Mouse (Mus musculus): ENCODE data around the gene Cd244a. TPM values are rescaled to one million over a fixed set of nuclear protein-coding genes. Genes with fewer than 3 reads are reported as not detected.

Gene Cd244a
- polyA plus RNA-seq, 2 experiments: 0.03 to 0.39 TPM

GRCm38 (mm10) chr1:171610781-171611180 is 51.8 kb downstream of the Cd244a start:
- 40% methylated on average over 1 of the region's 1 CpGs for WGBS
- no peaks in the 10 kb centered on the region for H3K36me3 ChIP-seq (ENCODE audit: control insufficient read depth, insufficient read depth, low read length)
- DNase-seq (ENCODE audit: low spot score) (no peak), ATAC-seq (ENCODE audit: low FRiP score, low read depth) (no peak)
- no peak overlapping the region for H3K27ac ChIP-seq (replicated peaks; ENCODE audit: low read depth, low read length)
- no peak overlapping the region for H3K4me2 ChIP-seq (replicated peaks; ENCODE audit: low read depth, low read length, severe bottlenecking)
- H3K4me3 ChIP-seq (replicated peaks; ENCODE audit: low read length): no peak overlapping the region
- no peaks in the 10 kb centered on the region for H3K27me3 ChIP-seq (ENCODE audit: control insufficient read depth, insufficient read depth, low read length)
- no peak overlapping the region for H3K9ac ChIP-seq (ENCODE audit: low read depth, low read length, severe bottlenecking)
- H3K9me3 ChIP-seq (ENCODE audit: control insufficient read depth, low read length): no peaks in the 10 kb centered on the region
- TF ChIP-seq POLR2A (IDR thresholded peaks at IDR 0.05; ENCODE audit: borderline replicate concordance, extremely low read depth, insufficient read depth, insufficient read length): no peak
- H3K4me1 ChIP-seq (ENCODE audit: control insufficient read depth, insufficient read depth, low read length): no peaks in the 10 kb centered on the region

DNA sequence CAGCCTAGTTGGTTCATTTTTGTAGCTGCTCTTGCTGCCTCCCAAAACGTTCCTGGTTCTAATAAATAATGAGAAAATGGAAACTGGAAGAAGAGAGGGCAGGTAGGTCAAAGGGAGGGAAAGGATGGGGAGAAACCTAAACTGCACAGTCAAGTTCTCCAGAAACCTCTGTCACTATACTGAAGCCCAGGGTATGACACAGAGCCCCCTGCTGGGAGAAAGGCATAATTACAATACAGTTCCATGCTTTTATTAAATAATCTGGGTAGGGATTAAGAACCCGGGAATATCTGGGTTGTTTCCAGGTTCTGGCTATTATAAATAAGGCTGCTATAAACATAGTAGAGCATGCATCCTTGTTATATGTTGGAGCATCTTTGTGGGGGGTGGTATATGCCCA is 55.0 kb downstream of the Cd244a start:
- TF ChIP-seq POLR2A (IDR thresholded peaks at IDR 0.05; ENCODE audit: borderline replicate concordance, extremely low read depth, insufficient read depth, insufficient read length): no peak
- peak; percentile 8 for DNase-seq (ENCODE audit: low spot score)

DNA sequence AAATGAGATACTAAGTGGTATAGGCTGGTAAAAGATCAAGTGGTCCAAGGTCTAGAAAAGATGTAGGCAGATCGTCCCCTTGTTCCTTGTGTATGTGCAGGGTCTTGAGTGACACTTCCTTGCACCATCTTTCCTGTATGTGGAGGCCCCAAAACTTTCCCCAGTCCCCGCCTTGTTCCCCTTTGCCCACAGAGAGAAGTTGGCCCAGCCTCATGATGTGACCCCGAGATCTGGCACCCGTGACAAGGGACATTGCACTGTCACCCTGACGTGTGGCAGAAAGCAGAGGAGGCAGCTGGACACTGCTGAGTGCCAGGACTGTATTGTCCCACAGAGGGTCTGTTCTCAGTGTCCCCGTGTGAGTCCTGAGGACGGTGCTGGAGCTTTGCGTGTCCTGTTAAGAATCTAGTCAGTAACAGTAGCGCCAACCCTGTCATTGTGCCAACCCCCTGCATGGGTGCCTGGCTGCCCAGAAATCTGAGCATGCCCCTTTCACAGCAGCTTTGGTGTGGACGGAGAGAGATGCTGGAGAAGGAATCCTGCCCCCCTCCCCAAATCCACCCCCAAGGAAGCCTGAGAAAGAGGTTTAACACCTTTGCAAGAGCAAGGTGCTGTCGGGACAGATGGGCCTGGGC is 58.0 kb downstream of the Cd244a start:
- ATAC-seq (ENCODE audit: low FRiP score, low read depth): no peak
- Histone ChIP-seq H3K4me1 (ENCODE audit: control insufficient read depth, insufficient read depth, low read length) (no peaks in the 10 kb centered on the region), H3K4me3 (replicated peaks; ENCODE audit: low read length) (no peak overlapping the region), H3K27me3 (ENCODE audit: control insufficient read depth, insufficient read depth, low read length) (no peaks in the 10 kb centered on the region), H3K27ac (replicated peaks; ENCODE audit: low read depth, low read length) (no peak overlapping the region), H3K9me3 (ENCODE audit: control insufficient read depth, low read length) (no peaks in the 10 kb centered on the region), H3K36me3 (ENCODE audit: control insufficient read depth, insufficient read depth, low read length) (no peaks in the 10 kb centered on the region), H3K9ac (ENCODE audit: low read depth, low read length, severe bottlenecking) (no peak overlapping the region), H3K4me2 (replicated peaks; ENCODE audit: low read depth, low read length, severe bottlenecking) (no peak overlapping the region)
- no peak for TF ChIP-seq POLR2A (IDR thresholded peaks at IDR 0.05; ENCODE audit: borderline replicate concordance, extremely low read depth, insufficient read depth, insufficient read length)
- WGBS: 78% methylated on average over 11 of the region's 11 CpGs
- DNase-seq (ENCODE audit: low spot score): no peak

More for the DNA sequence above, 55.0 kb downstream of the Cd244a start:
- no peak for ATAC-seq (ENCODE audit: low FRiP score, low read depth)
- H3K9me3 ChIP-seq (ENCODE audit: control insufficient read depth, low read length): no peaks in the 10 kb centered on the region
- H3K27me3 ChIP-seq (ENCODE audit: control insufficient read depth, insufficient read depth, low read length): no peaks in the 10 kb centered on the region
- 35% methylated on average over 2 of the region's 2 CpGs for WGBS
- H3K9ac ChIP-seq (ENCODE audit: low read depth, low read length, severe bottlenecking): no peak overlapping the region
- H3K36me3 ChIP-seq (ENCODE audit: control insufficient read depth, insufficient read depth, low read length): no peaks in the 10 kb centered on the region
- H3K4me1 ChIP-seq (ENCODE audit: control insufficient read depth, insufficient read depth, low read length): no peaks in the 10 kb centered on the region
- H3K27ac ChIP-seq (replicated peaks; ENCODE audit: low read depth, low read length): no peak overlapping the region
- no peak overlapping the region for H3K4me3 ChIP-seq (replicated peaks; ENCODE audit: low read length)
- H3K4me2 ChIP-seq (replicated peaks; ENCODE audit: low read depth, low read length, severe bottlenecking): no peak overlapping the region

DNA sequence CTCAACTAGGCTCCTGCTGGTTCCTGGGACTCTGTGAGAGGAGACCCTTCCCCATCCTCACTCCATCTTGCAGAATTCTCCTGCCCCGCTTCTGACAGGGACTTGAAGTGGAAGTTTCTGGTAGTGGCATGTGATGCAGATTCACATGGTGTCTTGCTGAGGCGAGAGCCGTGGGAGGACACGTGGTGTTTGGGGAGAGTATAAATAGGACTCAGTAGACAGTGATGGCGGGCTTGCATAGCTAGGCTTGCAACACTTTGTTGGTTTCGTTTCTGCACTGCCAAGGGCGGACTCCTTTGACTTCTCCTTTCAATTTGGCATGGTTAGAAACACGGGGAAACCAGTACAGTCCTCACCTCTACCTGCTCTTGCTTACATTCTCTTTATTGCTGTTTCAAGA is 60.0 kb downstream of the Cd244a start:
- no peak for ATAC-seq (ENCODE audit: low FRiP score, low read depth)

GRCm38 (mm10) chr1:171619645-171620044 is 60.7 kb downstream of the Cd244a start:
- no peak for ATAC-seq (ENCODE audit: low FRiP score, low read depth)
- no peaks in the 10 kb centered on the region for H3K27me3 ChIP-seq (ENCODE audit: control insufficient read depth, insufficient read depth, low read length)
- no peaks in the 10 kb centered on the region for H3K4me1 ChIP-seq (ENCODE audit: control insufficient read depth, insufficient read depth, low read length)
- H3K9ac ChIP-seq (ENCODE audit: low read depth, low read length, severe bottlenecking): no peak overlapping the region
- no peak overlapping the region for H3K4me3 ChIP-seq (replicated peaks; ENCODE audit: low read length)
- H3K27ac ChIP-seq (replicated peaks; ENCODE audit: low read depth, low read length): no peak overlapping the region
- H3K9me3 ChIP-seq (ENCODE audit: control insufficient read depth, low read length): no peaks in the 10 kb centered on the region
- WGBS: 80% methylated on average over 3 of the region's 3 CpGs
- no peak for TF ChIP-seq POLR2A (IDR thresholded peaks at IDR 0.05; ENCODE audit: borderline replicate concordance, extremely low read depth, insufficient read depth, insufficient read length)
- DNase-seq (ENCODE audit: low spot score): no peak
- H3K4me2 ChIP-seq (replicated peaks; ENCODE audit: low read depth, low read length, severe bottlenecking): no peak overlapping the region
- H3K36me3 ChIP-seq (ENCODE audit: control insufficient read depth, insufficient read depth, low read length): no peaks in the 10 kb centered on the region

More for the DNA sequence above, 60.0 kb downstream of the Cd244a start:
- Histone ChIP-seq H3K9ac (ENCODE audit: low read depth, low read length, severe bottlenecking) (no peak overlapping the region), H3K9me3 (ENCODE audit: control insufficient read depth, low read length) (no peaks in the 10 kb centered on the region), H3K27ac (replicated peaks; ENCODE audit: low read depth, low read length) (no peak overlapping the region), H3K36me3 (ENCODE audit: control insufficient read depth, insufficient read depth, low read length) (no peaks in the 10 kb centered on the region), H3K4me3 (replicated peaks; ENCODE audit: low read length) (no peak overlapping the region), H3K4me1 (ENCODE audit: control insufficient read depth, insufficient read depth, low read length) (no peaks in the 10 kb centered on the region), H3K4me2 (replicated peaks; ENCODE audit: low read depth, low read length, severe bottlenecking) (no peak overlapping the region), H3K27me3 (ENCODE audit: control insufficient read depth, insufficient read depth, low read length) (no peaks in the 10 kb centered on the region)
- 86% methylated on average over 8 of the region's 8 CpGs for WGBS
- DNase-seq (ENCODE audit: low spot score): no peak
- no peak for TF ChIP-seq POLR2A (IDR thresholded peaks at IDR 0.05; ENCODE audit: borderline replicate concordance, extremely low read depth, insufficient read depth, insufficient read length)

All from limb, embryonic 14.5 days (tissue).